Mouse (Mus musculus) C2C12 (cell line): ENCODE results near the gene Tet3. TPM values are rescaled to one million over a fixed set of nuclear protein-coding genes. Genes with fewer than 3 reads are reported as not detected.

ENCODE experiments used
- H3K27me3 ChIP-seq: one replicate; pipeline ENCODE4 v1.6.1; 2011; ENCODE audit not compliant: control insufficient read depth, insufficient read depth, insufficient read length
- H3K36me3 ChIP-seq: one replicate; pipeline ENCODE4 v1.6.1; 2011; ENCODE audit not compliant: control insufficient read depth, insufficient read depth
- H3K4me3 ChIP-seq: one replicate; pipeline ENCODE4 v1.5.1; 2011; ENCODE audit warnings: mild to moderate bottlenecking, control low read depth; ENCODE audit not compliant: poor library complexity, insufficient read depth, severe bottlenecking
- H3K79me2 ChIP-seq: one replicate; pipeline ENCODE4 v1.6.1; 2011; ENCODE audit not compliant: control insufficient read depth, insufficient read depth
- H3K79me3 ChIP-seq: one replicate; pipeline ENCODE4 v1.6.1; 2011; ENCODE audit warnings: low read depth, control low read depth
- H3ac ChIP-seq: one replicate; pipeline ENCODE3; 2011; ENCODE audit warnings: low read depth; ENCODE audit not compliant: control insufficient read depth, insufficient read length
- CEBPB ChIP-seq: IDR thresholded peaks from one replicate; pipeline ENCODE4 v1.6.1; 2011; ENCODE audit warnings: low read depth, mild to moderate bottlenecking, control low read depth, moderate library complexity
- CTCF ChIP-seq: IDR thresholded peaks from one replicate; pipeline ENCODE4 v1.5.1; 2011; ENCODE audit not compliant: control insufficient read depth, insufficient read depth, insufficient read length
- FOSL1 ChIP-seq: IDR thresholded peaks from one replicate; pipeline ENCODE4 v1.8.0; 2011; ENCODE audit warnings: mild to moderate bottlenecking, low read length; ENCODE audit not compliant: poor library complexity, insufficient read depth, severe bottlenecking
- MAX ChIP-seq: IDR thresholded peaks from one replicate; pipeline ENCODE4 v1.6.1; 2011; ENCODE audit warnings: mild to moderate bottlenecking, control low read depth
- MYOD1 ChIP-seq: IDR thresholded peaks from one replicate; pipeline ENCODE4 v1.6.1; 2011; ENCODE audit warnings: low read depth; ENCODE audit not compliant: control insufficient read depth, insufficient read length
- MYOG ChIP-seq: IDR thresholded peaks from one replicate; pipeline ENCODE4 v1.6.1; 2011; ENCODE audit not compliant: control insufficient read depth, insufficient read length; ENCODE audit errors: extremely low read depth
- USF1 ChIP-seq: IDR thresholded peaks from one replicate; pipeline ENCODE4 v1.6.1; 2011; ENCODE audit warnings: low read depth, mild to moderate bottlenecking, control low read depth, moderate library complexity
- polyA plus RNA-seq: library from polyadenylated mRNA; unstranded; fragments of >200 nt; fragmentation: generic; extraction: Trizol; gene quantifications from one replicate; pipeline ENCODE4 v1.2.1, GENCODE M21; 2012; ENCODE audit warnings: missing spikeins

The Tet3 gene
- polyA plus RNA-seq, 1 experiment, result 6.0 TPM

GRCm38 (mm10) chr6:83354856-83355781, 103.8 kb downstream of the Tet3 start:
- Histone ChIP-seq H3K27me3 (no peaks in the 10 kb centered on the region), H3ac (no peak overlapping the region), H3K79me3 (peaks cover 2% of the 10 kb centered on the region), H3K79me2 (peaks cover 13% of the 10 kb centered on the region), H3K36me3 (peaks cover 56% of the 10 kb centered on the region), H3K4me3 (no peak overlapping the region)
- TF ChIP-seq FOSL1 (no peak), CEBPB (no peak), USF1 (no peak), MYOG (no peak)

GRCm38 (mm10) chr6:83352666-83353410, 106.0 kb downstream of the Tet3 start:
- H3K79me3 ChIP-seq, result peaks cover 2% of the 10 kb centered on the region
- no peak overlapping the region for H3ac ChIP-seq
- H3K4me3 ChIP-seq, result no peak overlapping the region
- no peaks in the 10 kb centered on the region for H3K27me3 ChIP-seq
- H3K36me3 ChIP-seq, result peaks cover 35% of the 10 kb centered on the region
- H3K79me2 ChIP-seq, result peaks cover 20% of the 10 kb centered on the region
- no peak for TF ChIP-seq MYOD1
- TF ChIP-seq CEBPB, result no peak
- no peak for TF ChIP-seq FOSL1
- TF ChIP-seq USF1, result no peak
- TF ChIP-seq CTCF, result no peak
- no peak for TF ChIP-seq MAX
- TF ChIP-seq MYOG, result no peak

- Histone ChIP-seq H3K4me3 (no peak overlapping the region), H3K79me2 (peaks cover 20% of the 10 kb centered on the region), H3K27me3 (no peaks in the 10 kb centered on the region), H3K36me3 (peaks cover 27% of the 10 kb centered on the region), H3ac (no peak overlapping the region), H3K79me3 (peaks cover 2% of the 10 kb centered on the region)
- no peak for TF ChIP-seq FOSL1
Observed at GRCm38 (mm10) chr6:83351490-83352160, 107.3 kb downstream of the Tet3 start.

- H3K36me3 ChIP-seq, result peaks cover 27% of the 10 kb centered on the region
- TF ChIP-seq CEBPB (no peak), MYOG (no peak), CTCF (no peak), MAX (no peak), MYOD1 (no peak), USF1 (no peak), FOSL1 (no peak)
- H3K4me3 ChIP-seq, result no peak overlapping the region
- H3K27me3 ChIP-seq, result no peaks in the 10 kb centered on the region
- H3K79me2 ChIP-seq, result peaks cover 20% of the 10 kb centered on the region
- H3K79me3 ChIP-seq, result peaks cover 2% of the 10 kb centered on the region
- no peak overlapping the region for H3ac ChIP-seq
Observed at GRCm38 (mm10) chr6:83350851-83351405, 108.0 kb downstream of the Tet3 start.

- Histone ChIP-seq H3K4me3 (peak overlapping the region; percentile 72), H3K79me3 (peaks cover 2% of the 10 kb centered on the region), H3K27me3 (no peaks in the 10 kb centered on the region), H3K36me3 (peaks cover 20% of the 10 kb centered on the region), H3K79me2 (peaks cover 20% of the 10 kb centered on the region), H3ac (peak overlapping the region; percentile 93)
- TF ChIP-seq CEBPB, result no peak
- TF ChIP-seq CTCF, result no peak
- TF ChIP-seq USF1, result no peak
- TF ChIP-seq MAX, result no peak
- no peak for TF ChIP-seq MYOG
- TF ChIP-seq MYOD1, result no peak
- TF ChIP-seq FOSL1, result no peak
Observed at GRCm38 (mm10) chr6:83350172-83350571, 108.7 kb downstream of the Tet3 start.
